Mouse (Mus musculus) urinary bladder, postnatal 0 days (tissue): ENCODE data around the gene Dock6. TPM values are rescaled to one million over a fixed set of nuclear protein-coding genes. Genes with fewer than 3 reads are reported as not detected.

Source experiments
- microRNA-seq: library from miRNA; unstranded; fragments of <30 nt; microRNA quantifications from one replicate; pipeline ENCODE4, GENCODE M21; 2016
- polyA plus RNA-seq: library from polyadenylated mRNA; unstranded; fragments of >200 nt; fragmentation: Nextera tagmentation; extraction: Ambion mirVana; gene quantifications from 2 replicates; pipeline ENCODE4 v1.2.1, GENCODE M21; 2015

The Dock6 gene
- 22.3 and 25.4 TPM in 2 replicates for polyA plus RNA-seq

DNA sequence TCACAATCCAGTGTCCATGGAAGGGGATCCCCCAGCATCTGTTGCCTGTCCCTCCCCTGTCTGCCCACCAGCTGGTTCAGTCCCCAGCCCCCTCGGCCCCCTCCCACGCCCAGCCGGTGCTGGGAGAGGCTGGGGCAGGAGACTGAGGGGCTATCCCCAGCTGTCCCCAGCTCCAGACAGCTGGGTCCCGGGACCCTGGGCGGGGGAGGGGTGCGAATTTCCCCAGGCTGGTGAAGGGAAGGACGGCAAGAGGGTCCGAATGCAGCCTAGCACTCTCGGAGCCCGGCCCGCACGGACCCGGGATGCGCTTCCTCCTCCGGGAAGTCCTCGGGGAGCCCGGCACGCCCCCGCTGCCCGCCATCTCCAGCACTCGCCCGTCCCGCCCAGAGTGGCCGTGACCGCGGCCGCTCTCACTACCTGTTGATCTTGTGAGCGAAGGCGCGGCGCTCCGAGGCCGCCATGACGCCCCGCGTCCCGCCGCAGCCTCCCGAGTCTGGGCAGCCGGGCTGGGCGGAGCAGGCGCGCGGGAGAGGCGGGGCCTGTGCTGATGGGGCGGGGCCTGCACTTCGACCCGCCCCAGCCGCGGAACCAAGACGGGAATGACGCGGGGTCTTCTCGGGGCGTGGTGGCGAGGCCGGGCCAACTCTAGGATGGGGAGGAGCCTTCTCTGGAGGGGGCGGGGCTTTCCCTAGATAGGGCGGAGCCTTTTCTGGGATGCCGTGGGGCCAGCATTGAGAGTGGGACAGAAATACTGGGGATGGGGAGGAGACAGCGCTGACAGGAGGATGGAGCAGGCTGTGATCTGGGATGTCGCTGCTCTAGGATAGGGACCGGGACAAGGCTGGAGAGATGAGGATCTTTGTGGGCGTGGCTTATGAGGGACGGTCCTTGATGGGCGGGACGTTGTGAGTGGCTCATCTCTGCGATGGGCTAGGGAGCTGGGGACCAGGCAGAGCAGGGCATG is at the start of gene Dock6:
Gene Dock6, minus strand, starts transcription at position 508 of the 964 bp plus-strand sequence.

DNA sequence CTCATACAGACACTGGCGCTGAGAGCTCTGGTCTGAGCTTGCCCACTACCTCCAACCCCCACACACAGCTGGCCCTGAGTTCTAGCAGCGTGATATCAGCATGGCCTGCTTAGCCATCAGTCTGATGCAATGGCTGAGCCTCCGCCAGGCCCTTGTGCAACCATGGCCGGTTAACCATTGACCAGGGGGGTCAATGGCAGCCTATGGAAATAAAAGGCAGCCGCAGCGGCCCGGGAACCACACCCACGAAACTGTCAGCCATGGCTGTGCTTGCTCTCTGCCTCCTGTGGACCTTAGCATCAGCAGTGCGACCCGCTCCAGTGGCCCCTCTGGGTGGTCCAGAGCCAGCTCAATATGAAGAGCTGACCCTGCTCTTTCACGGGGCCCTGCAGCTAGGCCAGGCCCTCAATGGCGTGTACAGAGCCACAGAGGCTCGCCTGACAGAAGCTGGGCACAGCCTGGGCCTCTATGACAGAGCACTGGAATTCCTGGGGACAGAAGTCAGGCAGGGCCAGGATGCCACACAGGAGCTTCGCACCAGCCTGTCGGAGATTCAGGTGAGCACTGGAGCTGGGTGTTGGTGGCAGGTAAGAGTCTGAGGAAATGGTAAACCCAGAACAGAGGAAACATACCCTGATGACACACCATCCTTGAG is 17.1 kb downstream of the Dock6 start, which contains the start of gene Angptl8:
Gene Angptl8, plus strand, starts transcription at position 253 of the 655 bp plus-strand sequence.

DNA sequence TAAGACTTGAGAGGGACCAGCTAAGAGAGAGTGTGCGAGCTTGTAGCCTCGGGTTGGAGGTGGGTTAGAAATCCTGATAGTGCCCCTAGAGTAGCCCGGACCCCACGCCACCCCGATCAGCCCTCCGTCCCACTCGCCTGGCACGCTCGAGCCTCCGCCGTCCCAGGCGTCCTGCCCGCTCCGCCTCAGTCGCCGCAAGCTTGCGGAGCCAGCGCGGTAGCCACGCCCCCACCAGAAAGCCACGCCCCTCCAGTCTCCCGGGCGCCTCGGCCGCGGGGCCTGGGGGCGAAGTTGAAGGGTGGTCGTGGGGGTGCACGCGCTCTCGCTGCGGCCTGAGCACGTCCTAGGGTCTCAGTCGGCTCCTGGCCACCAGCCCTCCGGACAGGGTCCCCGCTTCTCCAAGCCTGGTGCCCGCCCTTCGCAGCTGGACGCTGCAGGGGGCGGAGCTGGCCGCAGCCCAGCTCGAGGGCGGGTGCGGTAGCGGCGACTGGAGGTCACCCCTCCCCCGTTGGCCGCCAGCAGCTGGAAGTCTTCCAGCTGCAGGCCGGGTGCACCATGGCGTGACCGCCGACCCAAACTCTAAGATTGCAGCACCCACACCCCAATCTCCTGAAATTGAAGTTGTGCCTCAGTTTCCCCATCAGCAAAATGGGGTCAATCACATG is 54.0 kb downstream of the Dock6 start, which contains the start of gene Kank2:
Gene Kank2, minus strand, starts transcription at position 400 of the 665 bp plus-strand sequence.

DNA sequence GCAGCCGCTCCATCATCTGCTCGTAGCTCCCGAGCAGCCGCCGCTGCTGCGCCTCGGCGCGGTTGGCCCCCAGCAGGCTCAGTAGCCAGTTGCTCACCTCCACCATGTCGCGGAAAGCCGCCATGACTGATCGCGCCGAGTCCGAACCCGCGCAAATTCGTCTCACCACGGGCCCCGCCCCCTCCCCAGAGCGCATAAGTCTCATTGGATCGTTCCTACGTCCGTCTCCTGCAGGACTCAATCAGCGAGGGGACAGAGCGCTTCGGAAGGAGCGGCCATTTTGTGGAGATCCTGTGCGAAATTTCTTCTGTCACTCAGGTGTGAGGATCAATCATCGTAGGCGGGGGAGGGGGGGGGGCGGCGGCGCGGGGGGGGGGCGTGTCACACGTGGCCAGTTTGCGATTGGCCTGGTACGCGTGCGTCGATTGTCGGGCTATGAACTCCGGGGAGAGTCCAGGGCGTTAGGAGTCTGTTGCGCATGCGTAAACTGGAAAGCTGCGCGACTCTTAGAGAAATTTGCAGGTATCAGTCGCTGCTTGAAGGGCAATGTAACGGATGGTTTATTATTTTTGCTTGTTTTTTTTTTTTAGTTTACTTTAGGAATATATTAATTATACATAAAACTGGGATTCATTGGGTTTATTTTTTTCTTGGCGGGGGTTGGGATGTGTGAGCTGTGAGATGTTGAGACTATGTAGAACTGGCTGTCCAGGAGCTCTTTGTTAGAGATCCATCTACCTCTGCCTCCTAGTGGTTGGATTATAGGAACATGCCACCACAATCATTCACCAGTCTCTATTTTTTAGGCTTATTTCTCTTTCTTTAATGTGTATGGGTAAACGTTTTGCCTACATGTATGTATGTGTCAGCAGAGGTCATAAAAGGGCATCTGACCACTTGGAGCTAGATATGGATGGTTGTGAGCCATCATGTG is 92.0 kb downstream of the Dock6 start, which contains the start of gene Spc24:
Gene Spc24, minus strand, starts transcription at position 149 of the 934 bp plus-strand sequence.

Small RNA genes lying within 50 kb of the gene (microRNA-seq; reads per million reads assigned to microRNA genes)
- gene Mir7083 = 4.9 reads per million, percentile 10 among the genes with 10 or more reads in this experiment

Other genes with a start within 250 kb of the Dock6 start
- gene Smarca4, start 236.5 kb downstream of the Dock6 start, polyA plus RNA-seq = 31.6 and 32.3 TPM in 2 replicates
- gene Ldlr, start 129.2 kb downstream of the Dock6 start, polyA plus RNA-seq = 73.5 and 118 TPM in 2 replicates
- gene Spc24, start 92.3 kb downstream of the Dock6 start, polyA plus RNA-seq = 19.5 and 26.9 TPM in 2 replicates
- 25.4 and 28.8 TPM in 2 replicates for gene Kank2, start 53.9 kb downstream of the Dock6 start, polyA plus RNA-seq
- gene Angptl8, start 17.1 kb downstream of the Dock6 start, polyA plus RNA-seq = 0.44 and 0.45 TPM in 2 replicates
- 25.2 and 33.9 TPM in 2 replicates for gene Rab3d, start 65.6 kb upstream of the Dock6 start, polyA plus RNA-seq
- gene Ccdc159, start 74.8 kb upstream of the Dock6 start, polyA plus RNA-seq = 1.6 and 2.0 TPM in 2 replicates
- gene Tmem205, start 74.9 kb upstream of the Dock6 start, polyA plus RNA-seq = 68.5 and 78.3 TPM in 2 replicates
- 4.0 and 4.3 TPM in 2 replicates for gene Plppr2, start 84.4 kb upstream of the Dock6 start, polyA plus RNA-seq
- gene Swsap1, start 103.1 kb upstream of the Dock6 start, polyA plus RNA-seq = 3.4 TPM in 2 replicates
- 2.1 and 2.6 TPM in 2 replicates for gene Epor, start 110.9 kb upstream of the Dock6 start, polyA plus RNA-seq
- gene Rgl3, start 136.8 kb upstream of the Dock6 start, polyA plus RNA-seq = 2.9 and 4.9 TPM in 2 replicates
- not detected in 2 replicates for gene Ccdc151, start 150.0 kb upstream of the Dock6 start, polyA plus RNA-seq
- 47.2 and 48.7 TPM in 2 replicates for gene Prkcsh, start 150.2 kb upstream of the Dock6 start, polyA plus RNA-seq
- 0.05 TPM in 1 of 2 replicates, not detected in the other for gene Elavl3, start 199.4 kb upstream of the Dock6 start, polyA plus RNA-seq
- not detected in 2 replicates for gene Gm49318, start 218.6 kb upstream of the Dock6 start, polyA plus RNA-seq
- 6.1 and 8.0 TPM in 2 replicates for gene Zfp653, start 218.7 kb upstream of the Dock6 start, polyA plus RNA-seq
- gene Ecsit, start 232.8 kb upstream of the Dock6 start, polyA plus RNA-seq = 39.5 and 42.3 TPM in 2 replicates
- 4,929 and 6,173 TPM in 2 replicates for gene Cnn1, start 246.6 kb upstream of the Dock6 start, polyA plus RNA-seq